Mouse (Mus musculus): ENCODE results near the gene Tec.

- TF ChIP-seq CTCF (IDR thresholded peaks at IDR 0.05; ENCODE audit: insufficient read depth, low read depth, low read length) (no peak), POLR2A (IDR thresholded peaks at IDR 0.05; ENCODE audit: insufficient read depth, low read depth, low read length) (no peak)
Measured at GRCm38 (mm10) chr5:72798563-72798962, 69.7 kb downstream of the Tec start.

All from olfactory bulb, adult 2 months (tissue).